Mouse (Mus musculus) forebrain, postnatal 0 days (tissue): Measurements from ENCODE around the gene Dlk2. TPM values are rescaled to one million over a fixed set of nuclear protein-coding genes. Genes with fewer than 3 reads are reported as not detected.

Experiments used
- ATAC-seq: fragments of 200-750 bp; cut with Nextera tagmentation; 2 replicates; pipeline ENCODE4 v1.8.0; 2017; ENCODE audit warnings: mild to moderate bottlenecking, moderate library complexity
- DNase-seq: peaks from one replicate; pipeline ENCODE4 v3.0.0-alpha.2; 2015
- H3K27ac ChIP-seq: fragments of 300-500 bp; sonication (generic); 2 replicates; pipeline ENCODE4 v1.5.1; 2014; ENCODE audit warnings: low read depth, mild to moderate bottlenecking, antibody characterized with exemption, low read length, moderate library complexity, mixed read lengths
- H3K27me3 ChIP-seq: fragments of 300-500 bp; sonication (generic); 2 replicates; pipeline ENCODE4 v1.6.1; 2014; ENCODE audit warnings: mild to moderate bottlenecking, low read length, mixed read lengths; ENCODE audit not compliant: insufficient read depth
- H3K36me3 ChIP-seq: fragments of 300-500 bp; sonication (generic); 2 replicates; pipeline ENCODE4 v1.6.1; 2014; ENCODE audit warnings: mild to moderate bottlenecking, moderate library complexity; ENCODE audit not compliant: insufficient read depth
- H3K4me1 ChIP-seq: fragments of 300-500 bp; sonication (generic); 2 replicates; pipeline ENCODE4 v1.6.1; 2014; ENCODE audit warnings: antibody characterized with exemption; ENCODE audit not compliant: insufficient read depth
- H3K4me2 ChIP-seq: fragments of 300-500 bp; sonication (generic); 2 replicates; pipeline ENCODE4 v1.6.1; 2014; ENCODE audit warnings: low read depth, mild to moderate bottlenecking, moderate library complexity
- H3K4me3 ChIP-seq: fragments of 300-500 bp; sonication (generic); 2 replicates; pipeline ENCODE4 v1.5.1; 2014; ENCODE audit warnings: low read depth, low read length, mixed read lengths
- H3K9ac ChIP-seq: fragments of 300-500 bp; sonication (generic); 2 replicates; pipeline ENCODE4 v1.6.1; 2014; ENCODE audit warnings: mild to moderate bottlenecking
- H3K9me3 ChIP-seq: fragments of 300-500 bp; sonication (generic); 2 replicates; pipeline ENCODE4 v1.6.1; 2016; ENCODE audit warnings: low read length
- CTCF ChIP-seq: sonication (generic); IDR thresholded peaks from 2 replicates; pipeline ENCODE4 v1.5.1; 2016; ENCODE audit warnings: antibody characterized with exemption, control low read depth, low read depth
- WGBS: fragments of 180-500 bp; shearing (Covaris S2); extraction: QIAGEN DNeasy Blood & Tissue Kit; methylation state at CpG from one replicate; pipeline ENCODE4 v1.1.7; 2014; 5-methylcytosine and 5-hydroxymethylcytosine counted together
- polyA plus RNA-seq: library from polyadenylated mRNA; unstranded; fragments of >200 nt; fragmentation: Nextera tagmentation; extraction: Ambion mirVana; gene quantifications from 2 replicates; pipeline ENCODE4 v1.2.1, GENCODE M21; 2015
- total RNA-seq: library from RNA; depleted of rRNA; stranded (reverse); fragments of >200 nt; gene quantifications from 2 replicates; pipeline ENCODE4 v1.2.3, GENCODE M21; 2014

Gene Dlk2
- total and polyA plus RNA-seq, 2 experiments from 2014 or later, result 16.3 to 61.3 TPM

- H3K27ac ChIP-seq, result peak overlapping the region; percentile 86
- ATAC-seq, result peak; percentile 44
- 3% methylated on average over 43 of the region's 54 CpGs for WGBS
Observed at GRCm38 (mm10) chr17:46254106-46254505, 43.1 kb upstream of the Dlk2 start.

GRCm38 (mm10) chr17:46255147-46255546, 42.1 kb upstream of the Dlk2 start:
- 26% methylated on average over 6 of the region's 6 CpGs for WGBS
- H3K36me3 ChIP-seq, result peaks cover 42% of the 10 kb centered on the region
- H3K4me3 ChIP-seq, result peak overlapping the region; percentile 74
- no peak overlapping the region for H3K27ac ChIP-seq
- peaks cover 14% of the 10 kb centered on the region for H3K4me1 ChIP-seq
- no peaks in the 10 kb centered on the region for H3K9me3 ChIP-seq
- H3K9ac ChIP-seq, result peak overlapping the region; percentile 89
- ATAC-seq, result no peak
- TF ChIP-seq CTCF, result no peak
- DNase-seq, result no peak
- peak overlapping the region; percentile 89 for H3K4me2 ChIP-seq
- H3K27me3 ChIP-seq, result no peaks in the 10 kb centered on the region

More at GRCm38 (mm10) chr17:46254106-46254505, 43.1 kb upstream of the Dlk2 start:
- Histone ChIP-seq H3K9me3 (no peaks in the 10 kb centered on the region), H3K27me3 (no peaks in the 10 kb centered on the region), H3K9ac (peak overlapping the region; percentile 89), H3K36me3 (peaks cover 35% of the 10 kb centered on the region), H3K4me3 (peak overlapping the region; percentile 74), H3K4me1 (peaks cover 16% of the 10 kb centered on the region), H3K4me2 (peak overlapping the region; percentile 89)
- DNase-seq, result peak; percentile 53
- TF ChIP-seq CTCF, result no peak

GRCm38 (mm10) chr17:46258279-46259053, 38.8 kb upstream of the Dlk2 start:
- no peaks in the 10 kb centered on the region for H3K9me3 ChIP-seq
- TF ChIP-seq CTCF, result no peak
- no peak overlapping the region for H3K9ac ChIP-seq
- DNase-seq (no peak), ATAC-seq (no peak)
- no peak overlapping the region for H3K4me2 ChIP-seq
- H3K4me3 ChIP-seq, result no peak overlapping the region
- H3K36me3 ChIP-seq, result peaks cover 50% of the 10 kb centered on the region
- H3K27ac ChIP-seq, result no peak overlapping the region
- peaks cover 10% of the 10 kb centered on the region for H3K4me1 ChIP-seq
- H3K27me3 ChIP-seq, result no peaks in the 10 kb centered on the region
- 85% methylated on average over 30 of the region's 30 CpGs for WGBS

- Histone ChIP-seq H3K4me3 (no peak overlapping the region), H3K9ac (no peak overlapping the region), H3K36me3 (peaks cover 61% of the 10 kb centered on the region), H3K4me1 (peaks cover 8% of the 10 kb centered on the region), H3K4me2 (no peak overlapping the region), H3K9me3 (no peaks in the 10 kb centered on the region), H3K27me3 (no peaks in the 10 kb centered on the region), H3K27ac (no peak overlapping the region)
- ATAC-seq (no peak), DNase-seq (no peak)
- TF ChIP-seq CTCF, result no peak
- 90% methylated on average over 17 of the region's 17 CpGs for WGBS
Observed at GRCm38 (mm10) chr17:46259675-46260074, 37.5 kb upstream of the Dlk2 start.

GRCm38 (mm10) chr17:46262201-46262694, 35.0 kb upstream of the Dlk2 start:
- H3K27ac ChIP-seq, result no peak overlapping the region
- WGBS, result 82% methylated on average over 5 of the region's 5 CpGs
- no peak overlapping the region for H3K4me2 ChIP-seq
- H3K9ac ChIP-seq, result no peak overlapping the region
- no peaks in the 10 kb centered on the region for H3K27me3 ChIP-seq
- no peaks in the 10 kb centered on the region for H3K9me3 ChIP-seq
- H3K36me3 ChIP-seq, result peaks cover 60% of the 10 kb centered on the region
- no peaks in the 10 kb centered on the region for H3K4me1 ChIP-seq
- H3K4me3 ChIP-seq, result no peak overlapping the region
- ATAC-seq (no peak), DNase-seq (no peak)
- no peak for TF ChIP-seq CTCF

- Histone ChIP-seq H3K4me1 (no peaks in the 10 kb centered on the region), H3K36me3 (peaks cover 36% of the 10 kb centered on the region), H3K4me2 (no peak overlapping the region), H3K27ac (no peak overlapping the region), H3K9ac (no peak overlapping the region), H3K9me3 (no peaks in the 10 kb centered on the region), H3K27me3 (no peaks in the 10 kb centered on the region), H3K4me3 (no peak overlapping the region)
- 81% methylated on average over 12 of the region's 12 CpGs for WGBS
- ATAC-seq (no peak), DNase-seq (no peak)
- TF ChIP-seq CTCF, result no peak
Observed at GRCm38 (mm10) chr17:46265502-46265901, 31.7 kb upstream of the Dlk2 start.

GRCm38 (mm10) chr17:46265918-46266618, 31.2 kb upstream of the Dlk2 start:
- WGBS, result 27% methylated on average over 14 of the region's 14 CpGs
- Histone ChIP-seq H3K4me3 (no peak overlapping the region), H3K9me3 (no peaks in the 10 kb centered on the region), H3K4me2 (no peak overlapping the region), H3K9ac (no peak overlapping the region), H3K27me3 (no peaks in the 10 kb centered on the region), H3K4me1 (no peaks in the 10 kb centered on the region), H3K36me3 (peaks cover 32% of the 10 kb centered on the region), H3K27ac (no peak overlapping the region)
- DNase-seq, result peak; percentile 93
- peak; percentile 95 for TF ChIP-seq CTCF
- peak; percentile 85 for ATAC-seq
